In genomic region chr2:18609868-18610185, GRCm38 (mm10) we compare ENCODE assay signal across 8 mouse cellular contexts.
DNase-seq lines count a peak whose midpoint lies in the region; ATAC-seq and TF ChIP-seq lines count a peak whose summit lies in the region.

No protein-coding gene starts in this region.

- peak overlapping the region; percentile 70 for H3K4me2 ChIP-seq in liver, embryonic 13.5 days

- TF ChIP-seq POLR2A in lung, adult 2 months (IDR thresholded peaks at IDR 0.05; ENCODE audit: borderline replicate concordance, extremely low read depth, low read depth, low read length): no peak

- TF ChIP-seq CTCF in lung, adult 2 months (IDR thresholded peaks at IDR 0.05; ENCODE audit: insufficient read depth, low read length): no peak

- no peak overlapping the region for H3K9ac ChIP-seq in liver, embryonic 13.5 days

- DNase-seq in lung, adult 2 months: no peak
- DNase-seq in lung, postnatal 4 days: no peak
- no peak for DNase-seq in forebrain, embryonic 10.5 days (ENCODE audit: extremely low spot score, low spot score)
- no peak for DNase-seq in liver, embryonic 13.5 days
- DNase-seq in thymus, adult 18-20 months: peak; percentile 3 to 35
- no peak for DNase-seq in gastrocnemius, postnatal 10 days
- DNase-seq in adrenal gland, adult 8-10 months: no peak
- DNase-seq in right cerebral cortex, adult 18-20 months: no peak

- H3K9me3 ChIP-seq in forebrain, embryonic 10.5 days: no peaks in the 10 kb centered on the region
- H3K9me3 ChIP-seq in liver, embryonic 13.5 days (replicated peaks): no peaks in the 10 kb centered on the region

- peak overlapping the region; percentile 59 for H3K4me3 ChIP-seq in lung, adult 2 months (replicated peaks; ENCODE audit: extremely low read depth, low read depth, low read length)
- peak overlapping the region; percentile 50 for H3K4me3 ChIP-seq in forebrain, embryonic 10.5 days
- peak overlapping the region; percentile 53 for H3K4me3 ChIP-seq in liver, embryonic 13.5 days (replicated peaks)

- H3K4me1 ChIP-seq in lung, adult 2 months (ENCODE audit: control insufficient read depth, insufficient read depth, low read length): peaks cover 4% of the 10 kb centered on the region
- H3K4me1 ChIP-seq in forebrain, embryonic 10.5 days: peaks cover 27% of the 10 kb centered on the region
- peaks cover 18% of the 10 kb centered on the region for H3K4me1 ChIP-seq in liver, embryonic 13.5 days (replicated peaks)

- H3K27ac ChIP-seq in forebrain, embryonic 10.5 days: no peak overlapping the region
- H3K27ac ChIP-seq in liver, embryonic 13.5 days: no peak overlapping the region

- 20% methylated on average over 10 of the region's 10 CpGs for whole genome bisulfite sequencing in lung, adult 2 months
- WGBS in forebrain, embryonic 10.5 days: under 1% methylated on average over 10 of the region's 10 CpGs
- WGBS in liver, embryonic 13.5 days (ENCODE audit: insufficient replicate concordance): 4% methylated on average over 10 of the region's 10 CpGs

- H3K27me3 ChIP-seq in forebrain, embryonic 10.5 days (ENCODE audit: poor library complexity, severe bottlenecking): peaks cover 95% of the 10 kb centered on the region
- H3K27me3 ChIP-seq in liver, embryonic 13.5 days: peaks cover 51% of the 10 kb centered on the region

- no peak for ATAC-seq in liver, embryonic 13.5 days (ENCODE audit: low read depth)

- no peaks in the 10 kb centered on the region for H3K36me3 ChIP-seq in forebrain, embryonic 10.5 days (replicated peaks)
- H3K36me3 ChIP-seq in liver, embryonic 13.5 days: no peaks in the 10 kb centered on the region

Comparison
In these comparisons a context has a peak if more than half of its experiments do, and no peak if none do; other contexts are left out.
1. DNase-seq: peak in thymus, adult 18-20 months (2 of 2); none in lung, adult 2 months (single experiment), lung, postnatal 4 days (0 of 2), forebrain, embryonic 10.5 days (single experiment), liver, embryonic 13.5 days (single experiment), gastrocnemius, postnatal 10 days (single experiment), adrenal gland, adult 8-10 months (single experiment) and right cerebral cortex, adult 18-20 months (single experiment).
2. Peak in every context shown above with its lines, with median percentiles within 50 percentile points of each other: H3K4me3 ChIP-seq.